Mouse (Mus musculus): Measurements from ENCODE around the gene Zfp560.
"Not testable (repeated sequence)": the region's sequence is repeated elsewhere in the genome, so short reads cannot be mapped to it uniquely, and the experiment has no call there.

GRCm38 (mm10) chr9:20295562-20295961 lies 89.4 kb downstream of the Zfp560 start:
- not testable (repeated sequence) for TF ChIP-seq GATA1, TAL1 (IDR thresholded peaks at IDR 0.05; ENCODE audit: low read length)
